Mouse (Mus musculus) lung, adult 18-20 months (tissue): ENCODE measurements around the gene Selenbp2.
"Not testable (repeated sequence)": the region's sequence is repeated elsewhere in the genome, so short reads cannot be mapped to it uniquely, and the experiment has no call there.

Experiments used
- DNase-seq, 2 experiments: peaks; one replicate each; pipeline ENCODE4 v3.0.0; 2022; ENCODE audit warnings: mixed read lengths in 2 of 2

The Selenbp2 gene

GRCm38 (mm10) chr3:94691694-94692093 is 1.7 kb upstream of the Selenbp2 start:
- DNase-seq: not testable (repeated sequence)

- not testable (repeated sequence) for DNase-seq
Observed at GRCm38 (mm10) chr3:94693874-94694273, 518 bp downstream of the Selenbp2 start.

GRCm38 (mm10) chr3:94695591-94695990 is 2.2 kb downstream of the Selenbp2 start:
- not testable (repeated sequence) for DNase-seq

DNA sequence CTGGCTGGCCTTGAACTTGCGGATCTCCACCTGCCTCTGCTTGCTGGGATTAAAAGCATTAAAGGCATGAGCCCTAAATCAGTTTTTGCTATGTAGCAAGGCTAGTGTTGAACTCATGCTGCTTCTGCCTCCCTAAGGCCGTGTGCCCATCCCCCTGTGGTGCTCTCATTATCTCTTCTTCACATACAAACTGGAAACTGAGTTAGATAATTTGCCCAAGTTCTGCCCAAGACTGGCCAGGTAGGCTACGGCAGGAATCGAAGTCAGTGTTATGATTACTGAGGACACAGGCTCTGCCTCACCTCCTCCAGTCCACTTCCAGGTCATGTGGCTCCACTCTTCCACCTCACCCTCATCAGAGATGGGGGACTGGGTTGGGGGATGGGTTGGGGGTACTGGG is 2.9 kb downstream of the Selenbp2 start:
- not testable (repeated sequence) for DNase-seq

- peak; percentile 28 to 39 for DNase-seq
Observed at GRCm38 (mm10) chr3:94702163-94702810, 8.9 kb downstream of the Selenbp2 start.

DNA sequence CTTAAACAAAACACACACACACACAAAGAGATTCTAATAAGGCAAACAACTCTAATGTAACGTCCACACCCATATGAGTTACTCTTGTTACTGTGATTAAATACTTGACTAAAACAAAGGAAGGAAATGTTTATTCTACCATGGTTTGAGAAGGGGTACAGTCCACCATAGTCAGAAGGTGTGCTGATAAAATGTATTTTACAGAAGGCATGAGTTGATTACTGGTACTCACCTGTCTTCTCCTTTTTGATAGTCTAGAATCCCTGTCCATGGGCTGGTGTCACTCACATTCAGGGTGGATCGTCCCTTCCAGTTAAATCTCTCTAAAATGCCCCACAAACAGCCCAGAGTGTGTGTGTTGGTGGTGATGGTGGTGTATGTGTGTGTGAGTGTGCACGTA is 9.5 kb downstream of the Selenbp2 start:
- DNase-seq: no peak

GRCm38 (mm10) chr3:94703364-94703763 is 10.0 kb downstream of the Selenbp2 start:
- peak in 1 of 2 experiments; percentile 24 for DNase-seq

DNA sequence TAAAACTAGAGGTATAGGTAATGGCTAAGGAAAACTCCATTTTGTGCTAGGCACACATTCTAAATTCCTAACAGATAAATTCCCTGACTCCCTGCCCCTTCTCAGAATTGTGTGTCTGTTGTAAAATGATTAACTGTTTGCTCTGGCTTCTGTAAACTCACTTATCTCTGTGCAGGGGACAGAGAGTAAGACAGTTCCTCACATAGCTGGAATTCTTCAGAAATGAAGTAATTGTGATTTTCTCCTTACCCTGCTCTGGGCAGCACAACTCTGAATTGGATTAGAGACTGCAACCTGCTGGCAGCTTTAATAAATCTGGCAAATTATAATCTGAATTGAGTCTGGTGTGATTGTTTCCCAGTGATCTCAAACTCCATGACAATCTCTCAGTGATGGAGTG is 17.2 kb downstream of the Selenbp2 start:
- not testable (repeated sequence) for DNase-seq

GRCm38 (mm10) chr3:94713424-94713823 is 20.1 kb downstream of the Selenbp2 start:
- not testable (repeated sequence) for DNase-seq

- not testable (repeated sequence) for DNase-seq
Observed at GRCm38 (mm10) chr3:94718253-94718652, 24.9 kb downstream of the Selenbp2 start.

GRCm38 (mm10) chr3:94723637-94724036 is 30.3 kb downstream of the Selenbp2 start:
- DNase-seq: not testable (repeated sequence)

DNA sequence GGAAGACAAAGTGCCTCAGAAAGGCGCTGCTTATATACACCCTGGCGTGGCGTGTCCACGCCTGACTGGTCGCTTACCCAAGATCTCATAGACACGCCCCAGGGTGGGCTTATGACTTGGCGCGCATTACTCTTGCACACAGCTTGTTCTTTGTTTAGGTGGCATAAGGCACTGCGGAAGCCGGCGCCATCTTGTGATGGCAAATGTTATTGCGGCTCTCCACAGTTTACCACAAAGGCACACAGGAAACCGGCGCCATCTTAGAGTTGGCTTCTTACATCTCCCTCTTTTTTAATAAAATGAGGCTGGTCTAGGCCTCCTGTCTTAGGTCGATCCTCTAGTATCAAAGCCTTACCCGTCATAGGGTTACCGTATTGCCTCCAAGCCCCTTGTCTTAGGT is 52.3 kb downstream of the Selenbp2 start:
- DNase-seq: no peak
